Mouse (Mus musculus): ENCODE measurements around the gene Smarcb1.

GRCm38 (mm10) chr10:75872915-75873542 lies 48.4 kb downstream of the Smarcb1 start:
- TF ChIP-seq CTCF (conservative IDR thresholded peaks at IDR 0.05 in 1 of 2, IDR thresholded peaks at IDR 0.05 in 1 of 2; ENCODE audit: low read depth in 2 of 2, low read length in 2 of 2) (no peak), GABPA (IDR thresholded peaks at IDR 0.05; ENCODE audit: insufficient replicate concordance, low read depth, low read length) (no peak), JUN (IDR thresholded peaks at IDR 0.05; ENCODE audit: insufficient read depth, low read depth, low read length) (no peak), TCF12 (IDR thresholded peaks at IDR 0.05; ENCODE audit: low read depth, low read length) (no peak), CHD2 (IDR thresholded peaks at IDR 0.05; ENCODE audit: low read length) (no peak), RAD21 (IDR thresholded peaks at IDR 0.05; ENCODE audit: low read depth, low read length) (no peak), EP300 (IDR thresholded peaks at IDR 0.05; ENCODE audit: low read length) (no peak), POLR2A (IDR thresholded peaks at IDR 0.05; ENCODE audit: low read depth, low read length) (no peak)
